Mouse (Mus musculus) G1E (cell line): ENCODE data around the gene Ctse. TPM values are rescaled to one million over a fixed set of nuclear protein-coding genes. Genes with fewer than 3 reads are reported as not detected.

Experiments used
- ATAC-seq: 2 replicates; pipeline ENCODE4 v1.8.0; 2016; ENCODE audit warnings: mild to moderate bottlenecking; ENCODE audit not compliant: insufficient number of reproducible peaks, poor library complexity, low FRiP score, severe bottlenecking; ENCODE audit errors: extremely low read depth
- DNase-seq: peaks from one replicate; pipeline ENCODE4 v3.0.0; 2012; ENCODE audit warnings: low spot score
- H3K27me3 ChIP-seq: 2 replicates; pipeline ENCODE4 v1.6.1; 2012; ENCODE audit warnings: mild to moderate bottlenecking, low read length, inconsistent platforms; ENCODE audit not compliant: insufficient read depth
- H3K36me3 ChIP-seq: replicated peaks from 2 replicates; pipeline ENCODE3; 2012; ENCODE audit warnings: mild to moderate bottlenecking, inconsistent platforms
- H3K4me1 ChIP-seq: 2 replicates; pipeline ENCODE4 v1.6.1; 2012; ENCODE audit warnings: low read depth, low read length, inconsistent platforms, mixed read lengths; ENCODE audit not compliant: insufficient read depth
- H3K4me3 ChIP-seq: 2 replicates; pipeline ENCODE4 v1.5.1; 2012; ENCODE audit warnings: low read depth, mild to moderate bottlenecking, inconsistent platforms, low read length, moderate library complexity, mixed read lengths
- H3K9me3 ChIP-seq: replicated peaks from 2 replicates; pipeline ENCODE4 v1.6.1; 2012; ENCODE audit warnings: inconsistent platforms
- CTCF ChIP-seq: IDR thresholded peaks from 2 replicates; pipeline ENCODE4 v1.5.1; 2012; ENCODE audit warnings: low read depth, low read length, inconsistent platforms, mixed read lengths
- GATA1 ChIP-seq: IDR thresholded peaks from 2 replicates; pipeline ENCODE4 v1.6.1; 2012; ENCODE audit warnings: borderline replicate concordance, low read length, inconsistent platforms, mixed read lengths
- GATA2 ChIP-seq: IDR thresholded peaks from 2 replicates; pipeline ENCODE4 v1.6.1; 2012; ENCODE audit warnings: low read depth, low read length, inconsistent platforms, borderline replicate concordance
- POLR2AphosphoS5 ChIP-seq: IDR thresholded peaks from 2 replicates; pipeline ENCODE4 v1.6.1; 2012; ENCODE audit warnings: low read depth, low read length, inconsistent platforms; ENCODE audit not compliant: insufficient replicate concordance
- TAL1 ChIP-seq: conservative IDR thresholded peaks from 2 replicates; pipeline ENCODE4 v1.6.1; 2012; ENCODE audit warnings: low read depth, low read length, inconsistent platforms, mixed read lengths
- polyA plus RNA-seq: library from polyadenylated mRNA; stranded (reverse); fragments of >175 nt; gene quantifications from 2 replicates; pipeline ENCODE4 v1.2.3, GENCODE M21; 2012
- total RNA-seq, 2 experiments: library from RNA; stranded (forward) in 1 of 2; stranded (reverse) in 1 of 2; fragments of 200-1000 nt in 1 of 2; fragments of >200 nt in 1 of 2; fragmentation: Nextera tagmentation in 1 of 2; gene quantifications; 2 replicates each; pipeline ENCODE4 v1.2.3; 2014 to 2017

Gene Ctse
- total and polyA plus RNA-seq, 3 experiments, result 246 to 2,087 (median 482) TPM

- Histone ChIP-seq H3K9me3 (no peaks in the 10 kb centered on the region), H3K4me1 (peaks cover 3% of the 10 kb centered on the region; the same call in 1 of the 2 replicates), H3K36me3 (no peaks in the 10 kb centered on the region), H3K4me3 (no peak overlapping the region), H3K27me3 (peaks cover 36% of the 10 kb centered on the region)
- ATAC-seq (no peak), DNase-seq (no peak)
- TF ChIP-seq POLR2AphosphoS5 (no peak), GATA1 (no peak), CTCF (no peak), GATA2 (no peak), TAL1 (no peak)
Measured at GRCm38 (mm10) chr1:131714388-131715337, 76.6 kb downstream of the Ctse start.

- H3K4me3 ChIP-seq, result no peak overlapping the region
- TF ChIP-seq GATA1, result no peak
- TF ChIP-seq TAL1, result no peak
- no peak for TF ChIP-seq GATA2
- TF ChIP-seq CTCF, result no peak
- no peak for TF ChIP-seq POLR2AphosphoS5
- H3K9me3 ChIP-seq, result no peaks in the 10 kb centered on the region
- no peaks in the 10 kb centered on the region for H3K36me3 ChIP-seq
- DNase-seq (no peak), ATAC-seq (no peak)
- peaks cover 3% of the 10 kb centered on the region; the same call in 1 of the 2 replicates for H3K4me1 ChIP-seq
- H3K27me3 ChIP-seq, result peaks cover 43% of the 10 kb centered on the region
Measured at GRCm38 (mm10) chr1:131718952-131719694, 81.0 kb downstream of the Ctse start.

- no peaks in the 10 kb centered on the region for H3K4me1 ChIP-seq
- no peak for ATAC-seq
- H3K4me3 ChIP-seq, result no peak overlapping the region
- peaks cover 54% of the 10 kb centered on the region for H3K27me3 ChIP-seq
- DNase-seq, result no peak
- H3K9me3 ChIP-seq, result no peaks in the 10 kb centered on the region
- no peak for TF ChIP-seq TAL1
- no peak for TF ChIP-seq GATA1
- no peak for TF ChIP-seq POLR2AphosphoS5
- TF ChIP-seq CTCF, result no peak
- no peak for TF ChIP-seq GATA2
- no peaks in the 10 kb centered on the region for H3K36me3 ChIP-seq
Measured at GRCm38 (mm10) chr1:131721989-131722388, 83.9 kb downstream of the Ctse start.

GRCm38 (mm10) chr1:131723549-131723948 is 85.4 kb downstream of the Ctse start:
- no peak for DNase-seq
- H3K27me3 ChIP-seq, result peaks cover 56% of the 10 kb centered on the region

More at GRCm38 (mm10) chr1:131723549-131723948, 85.4 kb downstream of the Ctse start:
- no peak for ATAC-seq
- TF ChIP-seq CTCF (no peak), GATA2 (no peak), GATA1 (no peak), TAL1 (no peak), POLR2AphosphoS5 (no peak)
- no peaks in the 10 kb centered on the region for H3K9me3 ChIP-seq
- H3K4me3 ChIP-seq, result no peak overlapping the region
- H3K36me3 ChIP-seq, result no peaks in the 10 kb centered on the region
- no peaks in the 10 kb centered on the region for H3K4me1 ChIP-seq

Other genes with a start within 250 kb of the Ctse start
- gene Srgap2, start 111.0 kb upstream of the Ctse start, total RNA-seq (2014; fragmentation: Nextera tagmentation), result 129 and 135 TPM in 2 replicates
- 25.2 and 27.9 TPM in 2 replicates for gene Srgap2, start 111.0 kb upstream of the Ctse start, total RNA-seq (2017)
- 21.0 and 32.5 TPM in 2 replicates for gene Srgap2, start 111.0 kb upstream of the Ctse start, polyA plus RNA-seq
- gene Fam72a, start 110.4 kb upstream of the Ctse start, total RNA-seq (2014; fragmentation: Nextera tagmentation), result 9.0 and 10.8 TPM in 2 replicates
- gene Fam72a, start 110.4 kb upstream of the Ctse start, total RNA-seq (2017), result 6.2 and 6.5 TPM in 2 replicates
- gene Fam72a, start 110.4 kb upstream of the Ctse start, polyA plus RNA-seq, result 2.6 and 3.2 TPM in 2 replicates
- not detected in 2 replicates for gene Avpr1b, start 39.1 kb upstream of the Ctse start, total RNA-seq (2014; fragmentation: Nextera tagmentation)
- gene Avpr1b, start 39.1 kb upstream of the Ctse start, total RNA-seq (2017), result 0.17 and 0.33 TPM in 2 replicates
- not detected in 2 replicates for gene Avpr1b, start 39.1 kb upstream of the Ctse start, polyA plus RNA-seq
- gene Rab7b, start 50.4 kb downstream of the Ctse start, total RNA-seq (2014; fragmentation: Nextera tagmentation), result not detected in 2 replicates
- 0.38 and 0.93 TPM in 2 replicates for gene Rab7b, start 50.4 kb downstream of the Ctse start, total RNA-seq (2017)
- 0.03 TPM in 1 of 2 replicates, not detected in the other for gene Rab7b, start 50.4 kb downstream of the Ctse start, polyA plus RNA-seq
- gene Slc26a9, start 105.7 kb downstream of the Ctse start, total RNA-seq (2014; fragmentation: Nextera tagmentation), result 1.9 and 3.2 TPM in 2 replicates
- 0.98 and 0.99 TPM in 2 replicates for gene Slc26a9, start 105.7 kb downstream of the Ctse start, total RNA-seq (2017)
- gene Slc26a9, start 105.7 kb downstream of the Ctse start, polyA plus RNA-seq, result 0.11 and 0.17 TPM in 2 replicates
- gene Pm20d1, start 159.1 kb downstream of the Ctse start, total RNA-seq (2014; fragmentation: Nextera tagmentation), result not detected in 2 replicates
- 0.06 and 0.16 TPM in 2 replicates for gene Pm20d1, start 159.1 kb downstream of the Ctse start, total RNA-seq (2017)
- not detected in 2 replicates for gene Pm20d1, start 159.1 kb downstream of the Ctse start, polyA plus RNA-seq
- 11.8 and 21.0 TPM in 2 replicates for gene Slc41a1, start 189.2 kb downstream of the Ctse start, total RNA-seq (2014; fragmentation: Nextera tagmentation)
- gene Slc41a1, start 189.2 kb downstream of the Ctse start, total RNA-seq (2017), result 6.8 and 7.1 TPM in 2 replicates
- gene Slc41a1, start 189.2 kb downstream of the Ctse start, polyA plus RNA-seq, result 7.2 and 7.8 TPM in 2 replicates
- not detected in 2 replicates for gene Rab29, start 228.9 kb downstream of the Ctse start, total RNA-seq (2014; fragmentation: Nextera tagmentation)
- 0.58 TPM in 1 of 2 replicates, not detected in the other for gene Rab29, start 228.9 kb downstream of the Ctse start, total RNA-seq (2017)
- gene Rab29, start 228.9 kb downstream of the Ctse start, polyA plus RNA-seq, result not detected in 2 replicates